Mouse (Mus musculus): ENCODE measurements around the gene Mcm5. TPM values are rescaled to one million over a fixed set of nuclear protein-coding genes. Genes with fewer than 3 reads are reported as not detected.

Gene Mcm5
- total and polyA plus RNA-seq, 3 experiments, result 397 to 459 TPM; not detected in 1

DNA sequence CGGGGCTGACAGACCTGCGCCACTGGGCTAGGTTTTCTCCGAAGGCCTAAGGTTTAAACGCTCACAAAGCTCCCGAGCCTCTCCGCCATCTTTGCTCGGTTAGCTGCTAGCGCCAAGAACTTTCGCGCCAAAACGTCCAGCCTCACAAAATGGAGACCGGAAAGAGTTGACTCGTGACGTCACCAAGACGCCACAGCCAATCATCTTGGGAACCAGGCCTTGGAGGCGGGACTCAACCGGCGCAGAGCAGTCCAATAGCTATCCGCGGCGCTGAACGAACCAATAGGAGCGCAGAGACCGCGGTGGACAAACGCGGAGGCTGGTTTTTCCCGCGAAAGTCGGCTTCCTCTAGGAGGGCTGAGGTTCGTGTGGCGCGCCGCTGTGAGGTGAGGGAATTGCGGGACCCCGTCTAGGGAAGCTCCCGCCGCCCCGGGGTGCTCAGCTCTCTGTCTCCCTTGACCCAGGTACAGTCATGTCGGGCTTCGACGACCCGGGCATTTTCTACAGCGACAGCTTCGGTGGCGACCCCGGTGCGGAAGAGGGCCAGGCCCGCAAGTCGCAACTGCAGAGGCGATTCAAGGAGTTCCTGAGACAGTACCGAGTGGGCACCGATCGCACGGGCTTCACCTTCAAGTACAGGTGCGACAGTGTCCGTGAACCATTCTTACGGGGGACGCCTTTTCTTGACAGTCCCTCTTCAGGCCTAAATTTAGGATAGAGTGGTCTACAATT, at the start of gene Mcm5 (continued):
- TF ChIP-seq USF2 (IDR thresholded peaks at IDR 0.05; ENCODE audit: borderline replicate concordance in 1 of 2, insufficient read depth in 1 of 2, low read depth in 1 of 2, low read length in 2 of 2) (no peak), NELFE (IDR thresholded peaks at IDR 0.05; ENCODE audit: low read depth, low read length) (peak; percentile 85), POLR2A (IDR thresholded peaks at IDR 0.05; ENCODE audit: control insufficient read depth in 1 of 2, insufficient read depth in 1 of 2, low read depth in 1 of 2, low read length in 2 of 2, poor library complexity in 1 of 2) (peak; percentile 67 to 77; a peak in 3 of 4 replicates), KAT2A (conservative IDR thresholded peaks at IDR 0.05; ENCODE audit: low read depth, low read length) (no peak; the same call in 1 of the 2 replicates)

DNA sequence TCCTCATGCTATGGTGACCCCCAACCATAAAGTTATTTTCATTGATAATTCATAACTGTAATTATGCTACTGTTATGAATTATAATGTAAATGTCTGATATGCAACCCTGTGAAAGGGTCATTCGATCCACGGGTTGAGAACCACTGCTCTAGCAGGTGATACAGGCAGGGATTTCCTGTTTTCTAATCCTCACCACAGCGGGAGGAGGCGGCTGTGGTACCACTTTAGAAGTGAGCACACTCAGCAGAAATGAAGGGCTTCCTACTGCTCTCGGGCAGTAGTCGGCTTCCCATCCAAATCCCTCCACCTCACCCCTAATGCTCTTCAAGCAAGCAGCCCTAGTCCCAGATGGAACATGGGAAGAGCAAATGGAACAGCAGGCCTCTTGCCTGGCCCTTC, 49.3 kb upstream of the Mcm5 start:
- no peak for TF ChIP-seq USF1 (IDR thresholded peaks at IDR 0.05; ENCODE audit: low read depth, low read length)
- no peak for TF ChIP-seq GATA1 (IDR thresholded peaks at IDR 0.05; ENCODE audit: low read depth, low read length)
- TF ChIP-seq TCF12 (IDR thresholded peaks at IDR 0.05; ENCODE audit: low read depth, low read length), result no peak
- no peak for TF ChIP-seq E2F4 (IDR thresholded peaks at IDR 0.05; ENCODE audit: borderline replicate concordance, low read depth, low read length)
- TF ChIP-seq ZC3H11A (IDR thresholded peaks at IDR 0.05; ENCODE audit: low read depth, low read length), result no peak
- no peak for TF ChIP-seq ZNF384 (IDR thresholded peaks at IDR 0.05; ENCODE audit: low read depth, low read length)
- DNase-seq (ENCODE audit: low read depth, low spot score), result no peak

DNA sequence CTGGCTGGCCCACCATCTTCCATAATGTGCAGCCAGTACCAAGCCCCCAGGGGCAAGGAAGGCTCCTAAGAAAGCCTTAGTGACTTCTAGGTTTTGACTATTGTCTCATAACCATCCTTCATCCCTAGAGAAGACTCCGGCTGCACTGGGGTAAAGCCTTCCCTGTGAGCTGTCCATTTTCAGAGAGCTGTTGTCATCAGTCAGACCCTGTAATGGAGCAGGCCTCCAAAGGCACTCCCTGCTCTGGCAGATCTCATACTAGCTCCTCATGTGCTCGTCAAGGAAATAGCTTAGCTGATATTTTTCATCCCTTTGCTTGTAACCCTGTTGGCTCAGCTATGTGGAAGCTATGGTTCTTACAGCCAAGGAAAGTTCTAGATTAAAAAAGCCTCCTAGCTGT, 48.6 kb upstream of the Mcm5 start:
- Histone ChIP-seq H3K9ac (ENCODE audit: control insufficient read depth, low read depth, low read length, poor library complexity, severe bottlenecking) (no peak overlapping the region), H3K36me3 (ENCODE audit: control insufficient read depth in 1 of 2, insufficient read depth in 2 of 2, low read length in 2 of 2) (no peaks in the 10 kb centered on the region), H3K9me3 (replicated peaks; ENCODE audit: insufficient read depth, low read length) (no peaks in the 10 kb centered on the region), H3K27me3 (ENCODE audit: control insufficient read depth in 1 of 2, insufficient read depth in 2 of 2, low read length in 2 of 2) (no peaks in the 10 kb centered on the region), H3K4me3 (ENCODE audit: control insufficient read depth in 1 of 2, insufficient read depth in 1 of 2, low read depth in 2 of 2, low read length in 2 of 2) (no peak overlapping the region), H3K27ac (ENCODE audit: control insufficient read depth, low read depth, low read length) (no peak overlapping the region), H3K4me1 (ENCODE audit: control insufficient read depth in 1 of 2, insufficient read depth in 2 of 2, low read length in 2 of 2) (no peaks in the 10 kb centered on the region), H3K79me2 (ENCODE audit: control insufficient read depth, insufficient read depth, low read length, poor library complexity) (no peaks in the 10 kb centered on the region)
- DNase-seq (ENCODE audit: low read depth, low spot score), result no peak
- TF ChIP-seq CTCF (IDR thresholded peaks at IDR 0.05 in 2 of 3, conservative IDR thresholded peaks at IDR 0.05 in 1 of 3; ENCODE audit: control insufficient read depth in 1 of 3, insufficient read depth in 1 of 3, low read depth in 2 of 3, low read length in 3 of 3, poor library complexity in 1 of 3, severe bottlenecking in 1 of 3) (no peak), MAZ (IDR thresholded peaks at IDR 0.05; ENCODE audit: low read depth, low read length) (no peak), CHD2 (IDR thresholded peaks at IDR 0.05; ENCODE audit: low read length) (no peak), GABPA (IDR thresholded peaks at IDR 0.05; ENCODE audit: low read depth, low read length) (no peak), TAL1 (IDR thresholded peaks at IDR 0.05; ENCODE audit: low read length) (no peak), MEF2A (IDR thresholded peaks at IDR 0.05; ENCODE audit: extremely low read depth, insufficient replicate concordance, low read depth, low read length, poor library complexity, severe bottlenecking) (no peak), SIN3A (IDR thresholded peaks at IDR 0.05; ENCODE audit: low read length) (no peak), GATA1 (IDR thresholded peaks at IDR 0.05; ENCODE audit: low read depth, low read length) (no peak), POLR2A (IDR thresholded peaks at IDR 0.05; ENCODE audit: control insufficient read depth in 1 of 2, insufficient read depth in 1 of 2, low read depth in 1 of 2, low read length in 2 of 2, poor library complexity in 1 of 2) (no peak), MXI1 (IDR thresholded peaks at IDR 0.05; ENCODE audit: low read depth, low read length) (no peak), TCF12 (IDR thresholded peaks at IDR 0.05; ENCODE audit: low read depth, low read length) (no peak), E2F4 (IDR thresholded peaks at IDR 0.05; ENCODE audit: borderline replicate concordance, low read depth, low read length) (no peak), MYC (IDR thresholded peaks at IDR 0.05; ENCODE audit: low read depth, low read length) (no peak), ZNF384 (IDR thresholded peaks at IDR 0.05; ENCODE audit: low read depth, low read length) (no peak), ZC3H11A (IDR thresholded peaks at IDR 0.05; ENCODE audit: low read depth, low read length) (no peak), TBP (IDR thresholded peaks at IDR 0.05; ENCODE audit: low read depth, low read length) (no peak), ETS1 (IDR thresholded peaks at IDR 0.05; ENCODE audit: low read depth, low read length) (no peak)

More for the DNA sequence above, 49.3 kb upstream of the Mcm5 start:
- H3K9ac ChIP-seq (ENCODE audit: control insufficient read depth, low read depth, low read length, poor library complexity, severe bottlenecking), result no peak overlapping the region
- H3K4me3 ChIP-seq (ENCODE audit: control insufficient read depth in 1 of 2, insufficient read depth in 1 of 2, low read depth in 2 of 2, low read length in 2 of 2), result no peak overlapping the region
- H3K27me3 ChIP-seq (ENCODE audit: control insufficient read depth in 1 of 2, insufficient read depth in 2 of 2, low read length in 2 of 2), result no peaks in the 10 kb centered on the region
- H3K36me3 ChIP-seq (ENCODE audit: control insufficient read depth in 1 of 2, insufficient read depth in 2 of 2, low read length in 2 of 2), result no peaks in the 10 kb centered on the region
- no peak overlapping the region for H3K27ac ChIP-seq (ENCODE audit: control insufficient read depth, low read depth, low read length)
- H3K4me1 ChIP-seq (ENCODE audit: control insufficient read depth in 1 of 2, insufficient read depth in 2 of 2, low read length in 2 of 2), result no peaks in the 10 kb centered on the region
- H3K9me3 ChIP-seq (replicated peaks; ENCODE audit: insufficient read depth, low read length), result no peaks in the 10 kb centered on the region
- no peaks in the 10 kb centered on the region for H3K79me2 ChIP-seq (ENCODE audit: control insufficient read depth, insufficient read depth, low read length, poor library complexity)

Data from MEL (cell line).